Mouse (Mus musculus) CD4-positive, CD25-positive, alpha-beta regulatory T cell, adult 2 months (primary cell): Measurements from ENCODE around the gene Pan2.
A peak's percentile ranks its signal among the peaks of the same experiment; 100 is the strongest.

Experiments used
- DNase-seq: peaks from one replicate; pipeline ENCODE4 v3.0.0-alpha.2; 2012; ENCODE audit warnings: low read depth, low spot score

The Pan2 gene

DNA sequence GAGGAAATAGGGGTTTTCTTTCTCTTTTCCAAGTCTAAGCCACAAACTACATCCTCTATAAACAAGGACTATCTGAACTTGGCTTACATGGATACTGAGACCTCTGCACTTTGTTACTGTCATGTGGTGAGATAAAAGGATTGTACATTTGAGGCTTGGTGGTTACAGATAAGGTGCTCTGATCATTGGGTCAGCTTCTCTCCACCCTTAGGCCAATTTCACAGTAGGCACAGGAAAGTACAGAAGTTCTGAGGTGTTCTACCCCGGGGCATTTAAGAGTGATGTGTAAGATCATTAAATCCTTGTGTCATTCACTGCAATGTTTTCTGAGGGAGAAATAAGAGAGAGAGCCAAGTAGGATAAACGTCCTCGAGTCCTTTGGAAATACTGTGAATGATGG lies 33.5 kb downstream of the Pan2 start:
- DNase-seq, result no peak

DNA sequence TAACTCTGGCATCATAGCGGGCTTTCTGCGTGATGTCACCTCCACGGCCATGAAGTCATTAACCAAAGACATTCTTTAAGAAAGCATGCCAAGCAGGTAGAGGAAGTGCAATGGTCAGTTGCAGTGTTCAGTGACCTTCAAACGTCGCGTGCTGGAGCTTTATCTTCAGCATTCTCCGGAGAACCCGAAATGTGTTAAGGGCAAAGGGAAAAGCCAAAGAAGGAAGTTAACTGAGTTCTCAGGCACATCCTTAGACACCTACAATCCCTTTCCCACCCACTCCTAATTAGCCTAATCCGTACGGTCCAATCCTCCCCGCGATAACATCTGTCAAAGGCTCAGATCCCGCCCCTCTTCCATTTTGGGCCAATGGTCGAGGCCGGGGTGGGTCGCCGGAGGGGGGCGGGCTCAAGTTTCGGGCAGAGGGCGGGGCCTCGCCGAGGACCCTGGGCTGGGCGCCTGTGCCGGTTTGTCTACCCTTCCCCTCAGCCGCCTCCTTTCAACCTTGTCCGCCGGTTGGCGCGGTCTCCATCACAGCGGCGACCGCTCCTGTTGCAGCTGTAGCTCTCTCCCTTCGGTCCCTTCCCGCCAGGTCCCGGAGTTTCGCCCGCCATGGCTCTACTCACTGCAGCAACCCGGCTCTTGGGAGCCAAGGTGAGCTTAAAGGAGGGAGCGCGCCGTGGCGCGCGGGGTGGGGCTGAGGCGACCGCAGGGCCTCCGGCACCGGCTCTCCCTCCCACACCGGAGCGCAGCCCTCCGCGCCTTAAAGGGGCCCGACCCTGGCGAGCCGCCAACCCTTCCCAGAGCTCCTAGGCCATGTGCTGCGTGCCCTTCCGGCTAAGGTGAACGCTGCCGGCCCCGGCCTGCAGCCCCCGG lies 34.4 kb downstream of the Pan2 start, which contains the start of gene Cs:
TSS of gene Cs (plus strand) at position 429 of the 876 bp plus-strand sequence.
- DNase-seq, result peak; percentile 98

DNA sequence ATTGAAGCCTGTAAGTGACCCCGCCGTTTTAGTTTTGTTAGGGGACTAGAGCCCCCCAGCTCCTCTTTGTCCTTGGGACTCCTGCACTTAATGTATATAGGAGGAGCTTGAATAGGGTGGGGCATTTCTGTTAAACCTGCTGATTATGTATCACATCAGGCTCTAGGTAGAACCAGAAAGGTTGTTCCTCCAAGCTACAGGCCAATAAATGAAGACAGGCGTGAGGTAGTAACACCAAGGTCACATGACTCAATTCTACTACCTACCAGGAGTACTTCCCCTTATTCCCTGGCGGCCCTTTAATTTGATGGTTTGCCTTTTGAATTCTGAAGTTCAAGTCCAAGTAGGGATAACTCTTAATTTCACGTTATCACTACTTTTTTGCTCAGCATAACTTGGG lies 35.3 kb downstream of the Pan2 start:
- no peak for DNase-seq

DNA sequence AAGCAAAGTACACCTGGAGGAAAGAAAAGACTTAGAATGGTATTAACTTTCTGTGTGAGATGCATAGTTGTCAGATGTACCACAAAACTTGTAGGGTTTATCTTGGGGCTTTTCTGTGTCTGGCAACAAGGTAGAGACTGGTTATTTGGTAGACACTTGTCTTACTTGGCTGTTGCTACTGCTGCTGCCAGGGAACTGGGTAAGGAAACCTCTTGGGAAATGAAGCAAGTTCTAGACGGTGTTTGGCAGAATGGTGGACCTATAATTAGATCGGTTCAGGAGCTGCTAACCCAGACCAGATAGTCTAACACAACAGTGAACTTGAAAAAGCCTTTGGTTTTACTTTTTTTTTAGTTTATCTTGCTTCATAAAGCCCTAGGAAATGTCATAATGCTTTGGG lies 35.8 kb downstream of the Pan2 start:
- no peak for DNase-seq

- peak; percentile 42 for DNase-seq
These were observed 37.1 kb downstream of the Pan2 start for GRCm38 (mm10) chr10:128340257-128340656.

- DNase-seq, result no peak
These were observed 40.3 kb downstream of the Pan2 start for GRCm38 (mm10) chr10:128343436-128343835.

DNA sequence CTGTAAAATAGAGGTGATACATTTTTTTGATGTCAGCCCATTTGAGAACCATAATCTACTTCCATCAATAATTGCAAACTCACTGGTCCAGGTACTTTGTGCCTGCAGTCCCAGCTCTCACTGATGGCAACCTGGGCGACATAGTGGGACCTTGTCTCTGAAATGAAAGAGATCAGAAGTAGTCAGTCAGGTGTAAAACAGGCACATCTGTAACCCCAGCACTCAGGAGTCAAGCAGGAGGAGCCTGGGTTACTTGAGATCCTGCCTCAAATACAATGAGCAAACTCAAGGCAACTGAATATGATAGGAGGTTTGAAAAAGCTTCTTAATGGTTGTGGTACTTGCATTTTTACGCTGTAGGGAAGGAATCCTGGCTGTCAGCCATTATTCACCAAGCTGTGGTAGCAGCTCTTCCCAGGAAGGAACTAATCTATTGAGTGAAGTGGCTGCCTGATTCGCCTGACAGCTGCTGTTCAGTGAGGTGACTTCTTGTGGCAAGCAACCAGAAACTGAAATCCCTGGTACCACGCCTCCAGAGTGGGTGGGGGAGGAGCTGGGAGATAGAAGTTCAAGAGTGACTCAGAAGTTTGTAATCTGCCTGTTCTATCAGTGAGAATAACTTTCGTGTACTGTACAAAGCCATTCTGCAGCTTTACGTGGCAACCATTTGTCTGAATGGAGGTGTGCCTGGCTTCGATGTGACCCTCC lies 41.6 kb downstream of the Pan2 start:
- peak; percentile 89 for DNase-seq

GRCm38 (mm10) chr10:128347541-128347940 lies 44.4 kb downstream of the Pan2 start:
- no peak for DNase-seq

DNA sequence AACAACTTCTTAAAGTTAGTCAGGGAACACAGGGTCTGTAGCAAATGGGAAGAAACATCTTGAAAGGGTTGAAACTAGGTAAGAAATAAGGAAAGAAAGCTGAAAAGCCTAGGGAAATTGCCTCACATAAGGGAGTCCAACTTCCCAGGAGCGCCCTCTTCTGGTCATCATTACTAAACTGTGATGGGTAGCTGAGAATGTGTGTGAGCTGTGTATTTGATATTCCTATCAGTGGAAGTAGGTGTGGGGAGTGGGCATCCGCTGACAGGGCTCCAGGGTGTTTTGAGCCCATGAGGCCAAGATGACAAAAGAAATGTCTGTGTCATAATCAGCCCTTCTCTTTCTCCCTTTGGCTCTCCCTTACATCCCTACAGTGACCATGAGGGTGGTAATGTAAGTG lies 55.7 kb downstream of the Pan2 start:
- DNase-seq, result peak; percentile 84

DNA sequence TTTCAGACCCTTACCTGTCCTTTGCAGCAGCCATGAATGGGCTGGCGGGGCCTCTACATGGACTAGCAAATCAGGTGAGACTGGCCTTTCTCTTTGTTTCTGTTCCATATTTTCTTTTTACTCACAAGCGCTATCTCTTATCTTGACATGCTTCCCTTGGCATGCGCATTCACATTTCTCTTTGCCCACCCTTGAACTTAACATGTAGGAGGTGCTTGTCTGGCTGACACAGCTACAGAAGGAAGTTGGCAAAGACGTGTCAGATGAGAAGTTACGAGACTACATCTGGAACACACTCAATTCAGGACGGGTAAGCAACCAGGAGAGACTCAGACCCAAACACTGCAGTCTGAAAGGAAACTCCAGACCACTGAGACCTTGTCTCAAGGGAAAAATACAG lies 56.1 kb downstream of the Pan2 start:
- DNase-seq, result no peak

GRCm38 (mm10) chr10:128361836-128362235 lies 58.7 kb downstream of the Pan2 start:
- DNase-seq, result no peak

DNA sequence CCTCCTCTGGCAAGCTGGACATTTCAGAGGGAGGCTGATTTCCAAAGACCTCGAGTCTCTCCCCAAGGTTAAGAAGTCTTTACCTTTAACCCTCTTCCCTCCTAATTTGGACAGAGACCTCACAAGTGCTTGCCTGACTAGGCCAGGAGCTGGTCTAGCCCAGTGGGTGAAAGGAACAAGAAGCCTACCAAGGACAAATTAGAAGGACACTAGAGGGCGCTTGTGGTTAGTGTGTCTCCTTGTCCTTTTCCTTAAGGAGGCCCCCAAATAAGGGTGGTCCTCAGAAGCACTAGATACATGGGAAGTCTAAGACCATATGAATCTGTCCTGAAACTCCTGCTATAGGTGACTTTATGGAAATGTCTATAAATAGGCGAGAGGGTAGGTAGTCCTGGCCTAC lies 59.4 kb downstream of the Pan2 start:
- DNase-seq, result peak; percentile 52

DNA sequence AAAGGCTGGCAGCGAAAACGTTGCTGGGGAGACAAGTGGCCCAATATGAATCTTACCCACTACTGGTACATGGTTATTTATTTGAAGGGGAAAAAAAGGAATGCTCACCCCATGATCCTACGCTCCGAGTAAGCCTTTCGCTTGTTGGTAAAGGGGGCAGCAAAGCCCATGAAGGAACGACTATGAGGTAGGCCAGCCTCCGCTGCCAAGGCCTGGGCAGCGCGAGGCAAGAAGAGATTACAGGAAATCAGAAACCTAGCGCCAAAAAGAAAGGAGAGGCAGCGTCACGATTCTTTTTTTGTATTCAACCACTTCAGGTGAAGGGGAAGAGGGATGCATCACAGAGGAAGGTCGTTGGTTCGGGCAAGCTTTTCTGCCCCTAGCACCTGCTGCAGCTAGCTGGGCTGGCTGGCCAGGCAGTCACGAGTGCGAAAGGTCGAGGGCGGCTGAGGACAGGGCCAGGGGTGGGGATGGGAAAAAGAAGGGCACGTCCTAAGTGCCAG lies 64.8 kb downstream of the Pan2 start:
- DNase-seq, result no peak

DNA sequence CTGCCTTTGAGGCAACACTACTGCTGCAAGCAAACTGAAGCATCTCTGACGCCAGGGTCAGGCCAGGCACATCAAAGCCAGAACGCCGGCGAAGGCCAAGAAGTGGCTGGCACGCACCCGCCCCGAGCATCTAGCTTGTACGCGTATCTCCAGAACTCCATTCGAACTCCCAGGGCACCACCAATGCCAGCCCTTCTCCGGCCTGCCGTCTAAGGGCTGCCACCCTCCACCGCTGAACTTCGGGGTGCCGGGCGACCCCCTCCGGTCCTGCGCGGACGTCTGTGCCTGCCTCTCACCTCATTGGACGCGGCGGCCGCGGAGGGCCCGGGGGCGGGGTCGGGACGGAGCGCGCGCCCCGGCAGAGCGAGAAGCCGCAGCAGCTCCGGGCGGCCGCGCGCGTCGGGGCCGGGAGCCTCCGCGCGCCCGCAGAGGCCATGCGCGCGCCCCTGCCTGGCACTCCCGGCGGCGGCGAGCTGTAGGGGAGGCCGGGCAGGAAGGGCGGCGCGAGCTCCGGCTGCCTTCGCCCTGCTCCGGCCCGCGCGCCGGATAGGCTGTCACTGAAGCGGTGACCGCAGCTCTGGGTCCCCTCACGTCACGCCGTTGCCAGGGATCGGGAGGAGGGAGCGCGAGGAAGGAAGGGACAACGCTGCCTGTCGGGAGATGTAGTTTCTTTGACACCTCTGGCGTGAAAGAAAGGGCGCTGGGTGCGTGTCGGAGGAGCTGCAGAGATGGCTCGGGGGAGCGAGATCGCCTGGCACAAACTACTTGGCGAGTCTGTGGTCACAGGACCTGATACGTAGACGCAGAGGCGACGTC lies 65.5 kb downstream of the Pan2 start, which contains the start of gene Coq10a:
TSS of gene Coq10a (minus strand) at position 596 of the 816 bp plus-strand sequence.
- peak; percentile 94 for DNase-seq

DNA sequence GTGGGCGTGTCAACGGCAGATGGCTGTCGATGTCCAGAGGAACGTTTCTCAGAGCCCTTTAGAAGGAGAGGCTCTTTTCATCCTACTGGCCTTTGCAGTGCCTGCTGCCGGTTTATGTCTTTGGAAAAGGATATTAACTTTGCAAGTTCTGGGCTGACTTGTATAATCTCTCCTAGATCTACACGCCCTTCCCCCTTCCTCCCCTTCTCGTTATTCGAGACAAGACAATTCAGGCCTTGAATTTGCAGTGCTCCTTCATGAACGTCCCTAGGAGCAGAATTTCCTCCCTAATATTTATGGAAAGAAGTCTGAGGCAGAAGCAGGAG lies 66.0 kb downstream of the Pan2 start:
- DNase-seq, result no peak

GRCm38 (mm10) chr10:128369599-128369998 lies 66.5 kb downstream of the Pan2 start:
- no peak for DNase-seq

GRCm38 (mm10) chr10:128370021-128370420 lies 66.9 kb downstream of the Pan2 start:
- DNase-seq, result no peak

DNA sequence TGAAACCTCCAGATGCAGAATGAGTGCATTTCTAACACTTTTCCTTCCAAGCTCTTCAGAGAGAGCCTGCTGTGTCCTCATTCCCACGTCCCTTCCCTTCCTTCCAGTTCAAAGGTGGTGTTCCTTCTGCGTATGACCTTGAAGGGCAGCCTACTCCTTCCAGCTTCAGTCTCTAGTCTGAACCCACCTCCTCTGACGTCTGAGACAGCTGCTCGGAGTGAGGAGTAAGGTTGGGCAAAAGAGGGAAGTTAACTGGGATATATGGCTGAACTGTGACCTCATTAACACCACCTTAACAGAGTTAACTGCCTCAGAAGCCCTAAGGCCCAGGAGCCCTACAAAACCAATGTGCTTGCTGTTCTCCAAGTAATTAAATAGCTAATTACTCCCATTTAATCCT lies 67.5 kb downstream of the Pan2 start:
- DNase-seq, result no peak
